Mouse (Mus musculus) forebrain, embryonic 11.5 days (tissue): ENCODE data around the gene Gm45062. TPM values are rescaled to one million over a fixed set of nuclear protein-coding genes. Genes with fewer than 3 reads are reported as not detected.

Experiments used
- ATAC-seq: fragments of 200-750 bp; cut with Nextera tagmentation; replicated peaks from 2 replicates; pipeline ENCODE4 v1.8.0; 2017; ENCODE audit warnings: moderate TSS enrichment; ENCODE audit not compliant: low FRiP score
- DNase-seq: peaks from one replicate; pipeline ENCODE4 v3.0.0-alpha.2; 2017; ENCODE audit warnings: low spot score
- H3K27ac ChIP-seq: fragments of 300-500 bp; sonication (generic); 2 replicates; pipeline ENCODE4 v1.5.1; 2014; ENCODE audit warnings: low read depth, low read length
- H3K27me3 ChIP-seq: fragments of 300-500 bp; sonication (generic); 2 replicates; pipeline ENCODE4 v1.6.1; 2014; ENCODE audit warnings: mild to moderate bottlenecking, low read length, mixed read lengths; ENCODE audit not compliant: control insufficient read depth, insufficient read depth
- H3K36me3 ChIP-seq: fragments of 300-500 bp; sonication (generic); 2 replicates; pipeline ENCODE4 v1.6.1; 2014; ENCODE audit warnings: mild to moderate bottlenecking, low read length, moderate library complexity, mixed read lengths; ENCODE audit not compliant: control insufficient read depth, insufficient read depth
- H3K4me1 ChIP-seq: fragments of 300-500 bp; sonication (generic); replicated peaks from 2 replicates; pipeline ENCODE4 v1.6.1; 2014; ENCODE audit warnings: low read length, mixed read lengths; ENCODE audit not compliant: control insufficient read depth, insufficient read depth
- H3K4me2 ChIP-seq: fragments of 300-500 bp; sonication (generic); 2 replicates; pipeline ENCODE4 v1.6.1; 2014; ENCODE audit warnings: low read depth, mild to moderate bottlenecking, low read length, moderate library complexity, mixed read lengths; ENCODE audit not compliant: severe bottlenecking
- H3K4me3 ChIP-seq: fragments of 300-500 bp; sonication (generic); 2 replicates; pipeline ENCODE4 v1.5.1; 2014; ENCODE audit warnings: low read depth, low read length
- H3K9ac ChIP-seq: fragments of 300-500 bp; sonication (generic); 2 replicates; pipeline ENCODE4 v1.6.1; 2014; ENCODE audit warnings: low read length
- H3K9me3 ChIP-seq: fragments of 300-500 bp; sonication (generic); 2 replicates; pipeline ENCODE4 v1.6.1; 2016; ENCODE audit warnings: low read length, mixed read lengths; ENCODE audit not compliant: control insufficient read depth
- WGBS: fragments of 180-500 bp; shearing (Covaris S2); extraction: QIAGEN DNeasy Blood & Tissue Kit; methylation state at CpG from one replicate; pipeline ENCODE4 v1.1.7; 2014; 5-methylcytosine and 5-hydroxymethylcytosine counted together
- polyA plus RNA-seq: library from polyadenylated mRNA; unstranded; fragments of >200 nt; fragmentation: Nextera tagmentation; extraction: Ambion mirVana; gene quantifications from 2 replicates; pipeline ENCODE4 v1.2.1, GENCODE M21; 2014

The Gm45062 gene
- polyA plus RNA-seq, 1 experiment from 2014 or later = 19.1 TPM

DNA sequence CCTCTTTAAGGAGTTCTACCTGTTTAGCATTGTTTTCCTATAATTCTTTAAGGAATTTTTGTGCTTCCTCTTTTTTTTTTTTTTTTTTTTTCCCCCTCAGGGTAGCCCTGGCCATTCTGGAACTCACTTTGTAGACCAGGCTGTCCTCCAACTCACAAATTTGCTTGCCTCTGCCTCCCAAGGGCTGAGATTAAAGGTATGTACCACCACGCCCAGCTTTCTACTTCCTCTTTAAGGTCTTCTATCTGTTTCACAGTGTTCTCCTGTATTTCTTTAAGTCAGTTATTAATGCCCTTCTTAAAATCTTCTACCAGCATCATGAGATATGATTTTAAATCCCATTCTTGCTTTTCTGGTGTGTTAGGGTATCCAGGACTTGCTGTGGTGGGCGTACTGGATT is 130.1 kb downstream of the Gm45062 start:
- no peak overlapping the region for H3K27ac ChIP-seq
- no peaks in the 10 kb centered on the region for H3K9me3 ChIP-seq
- ATAC-seq = no peak
- H3K36me3 ChIP-seq = no peaks in the 10 kb centered on the region
- WGBS = 96% methylated on average over 2 of the region's 2 CpGs
- no peak for DNase-seq
- no peak overlapping the region for H3K9ac ChIP-seq
- H3K4me3 ChIP-seq = no peak overlapping the region
- H3K27me3 ChIP-seq = no peaks in the 10 kb centered on the region
- no peak overlapping the region for H3K4me2 ChIP-seq
- H3K4me1 ChIP-seq = no peaks in the 10 kb centered on the region

DNA sequence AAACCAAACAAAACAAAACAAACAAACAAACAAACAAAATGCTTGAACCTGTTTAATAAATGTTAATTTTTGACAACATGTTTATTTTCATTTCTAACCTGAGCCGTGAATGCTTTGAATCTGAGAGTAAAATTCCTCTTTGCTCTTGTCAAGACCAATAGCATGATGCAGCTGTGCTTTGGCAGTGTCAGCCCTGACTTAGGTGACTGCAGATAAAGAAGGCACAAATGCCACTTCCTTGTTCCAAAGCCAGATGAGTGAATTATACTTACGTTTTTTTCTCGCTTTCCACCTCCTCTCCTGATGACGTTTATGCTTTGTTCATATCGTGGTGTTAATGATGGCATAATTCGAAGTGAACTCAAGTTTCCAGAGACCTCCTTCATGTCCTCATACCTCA is 131.0 kb downstream of the Gm45062 start:
- Histone ChIP-seq H3K27ac (no peak overlapping the region), H3K36me3 (no peaks in the 10 kb centered on the region), H3K9me3 (no peaks in the 10 kb centered on the region), H3K4me2 (no peak overlapping the region), H3K4me3 (no peak overlapping the region), H3K27me3 (no peaks in the 10 kb centered on the region), H3K4me1 (0 out of 2 replicates have a peak, but pooled peaks cover 2% of the 10 kb centered on the region), H3K9ac (no peak overlapping the region)
- no peak for ATAC-seq
- DNase-seq = no peak
- 94% methylated on average over 6 of the region's 6 CpGs for WGBS

DNA sequence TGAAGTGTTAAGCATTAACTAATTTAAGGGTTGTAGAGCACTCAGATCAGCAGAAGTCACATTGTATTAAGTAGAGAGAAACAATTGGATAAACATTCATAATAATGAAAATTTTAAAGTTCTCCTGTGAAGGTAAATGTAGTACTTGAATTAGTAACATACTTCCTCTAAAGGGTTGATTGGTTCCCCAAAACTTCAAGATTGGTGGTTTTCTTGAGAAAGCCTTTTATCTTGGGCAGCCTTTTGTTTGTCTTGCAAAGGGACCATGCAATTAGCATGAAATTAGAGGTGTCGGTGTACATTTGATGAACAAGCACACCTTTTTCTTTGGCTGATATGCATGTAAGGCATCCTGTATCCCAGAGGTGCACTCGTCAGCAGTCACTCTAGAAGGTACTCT is 131.7 kb downstream of the Gm45062 start:
- DNase-seq (no peak), ATAC-seq (no peak)
- Histone ChIP-seq H3K27ac (no peak overlapping the region), H3K36me3 (no peaks in the 10 kb centered on the region), H3K4me3 (no peak overlapping the region), H3K4me2 (no peak overlapping the region), H3K4me1 (0 out of 2 replicates have a peak, but pooled peaks cover 2% of the 10 kb centered on the region), H3K9ac (no peak overlapping the region), H3K9me3 (no peaks in the 10 kb centered on the region), H3K27me3 (no peaks in the 10 kb centered on the region)
- WGBS = 85% methylated on average over 2 of the region's 2 CpGs

DNA sequence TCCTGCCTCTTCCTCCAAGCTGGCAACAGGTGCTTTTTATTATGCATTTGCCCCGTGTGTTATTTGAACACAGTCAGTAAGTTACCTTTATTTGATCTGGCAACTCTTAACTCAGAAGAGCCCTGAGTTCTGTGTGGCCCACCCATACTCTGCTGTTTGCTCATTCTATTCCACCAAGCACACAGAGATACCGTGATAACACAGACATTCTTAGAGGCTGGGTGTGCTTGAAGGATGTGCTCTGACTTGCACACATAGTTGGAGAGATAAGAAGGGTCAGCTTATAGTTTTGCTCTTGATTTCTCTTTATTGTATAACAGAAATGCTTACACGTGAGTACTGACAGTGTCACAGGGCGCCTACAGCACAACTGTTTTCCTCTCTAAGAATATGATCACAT is 133.8 kb downstream of the Gm45062 start:
- WGBS = 85% methylated on average over 4 of the region's 4 CpGs
- no peaks in the 10 kb centered on the region for H3K27me3 ChIP-seq
- DNase-seq = no peak

DNA sequence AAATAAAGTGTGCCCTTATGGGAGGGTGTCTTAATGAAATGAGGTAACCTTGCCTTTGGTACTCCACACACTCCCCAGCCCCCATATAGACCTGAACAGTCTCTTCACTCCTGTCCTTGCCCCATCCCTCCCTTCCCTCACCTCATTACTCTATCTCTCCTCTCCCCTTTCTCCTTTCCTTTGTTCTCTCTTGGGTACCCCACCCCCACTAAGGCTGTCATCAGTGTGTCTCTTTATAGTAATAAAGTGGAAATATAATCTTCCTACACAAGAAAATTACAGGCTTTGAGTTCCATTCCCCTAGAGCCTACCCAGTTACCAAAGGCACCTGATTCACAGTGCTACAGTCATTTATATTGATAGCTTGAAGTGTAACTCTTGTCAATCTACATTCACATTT is 134.8 kb downstream of the Gm45062 start:
- H3K4me2 ChIP-seq = no peak overlapping the region
- H3K9me3 ChIP-seq = no peaks in the 10 kb centered on the region

More for the DNA sequence above, 133.8 kb downstream of the Gm45062 start:
- no peak overlapping the region for H3K27ac ChIP-seq
- H3K4me3 ChIP-seq = no peak overlapping the region
- no peak overlapping the region for H3K4me2 ChIP-seq
- no peaks in the 10 kb centered on the region for H3K36me3 ChIP-seq
- H3K9me3 ChIP-seq = no peaks in the 10 kb centered on the region
- H3K9ac ChIP-seq = no peak overlapping the region
- ATAC-seq = no peak
- 0 out of 2 replicates have a peak, but pooled peaks cover 2% of the 10 kb centered on the region for H3K4me1 ChIP-seq

DNA sequence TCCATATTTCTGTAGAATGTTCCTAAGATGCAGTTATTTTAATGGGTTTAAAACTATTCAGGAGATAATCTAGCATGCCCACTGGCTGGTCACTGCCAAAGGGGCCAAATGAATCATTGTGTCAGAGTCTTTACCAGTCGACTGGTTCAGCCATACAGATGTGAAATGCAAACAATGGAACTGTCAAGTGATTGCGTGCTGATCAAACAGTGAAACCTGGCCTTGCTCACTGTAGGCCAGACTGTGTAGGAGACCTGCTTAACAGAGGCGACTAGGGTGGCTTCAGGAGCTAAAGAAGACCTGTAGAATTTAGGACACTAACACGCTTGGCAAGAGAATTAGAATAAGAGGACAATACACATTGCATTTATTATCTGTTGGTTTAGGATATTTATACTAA is 135.8 kb downstream of the Gm45062 start:
- no peak overlapping the region for H3K27ac ChIP-seq
- WGBS = 35% methylated on average over 4 of the region's 4 CpGs
- no peaks in the 10 kb centered on the region for H3K27me3 ChIP-seq

More for the DNA sequence above, 134.8 kb downstream of the Gm45062 start:
- Histone ChIP-seq H3K9ac (no peak overlapping the region), H3K4me1 (0 out of 2 replicates have a peak, but pooled peaks cover 2% of the 10 kb centered on the region), H3K27ac (no peak overlapping the region), H3K36me3 (no peaks in the 10 kb centered on the region), H3K4me3 (no peak overlapping the region), H3K27me3 (no peaks in the 10 kb centered on the region)
- ATAC-seq (no peak), DNase-seq (no peak)

DNA sequence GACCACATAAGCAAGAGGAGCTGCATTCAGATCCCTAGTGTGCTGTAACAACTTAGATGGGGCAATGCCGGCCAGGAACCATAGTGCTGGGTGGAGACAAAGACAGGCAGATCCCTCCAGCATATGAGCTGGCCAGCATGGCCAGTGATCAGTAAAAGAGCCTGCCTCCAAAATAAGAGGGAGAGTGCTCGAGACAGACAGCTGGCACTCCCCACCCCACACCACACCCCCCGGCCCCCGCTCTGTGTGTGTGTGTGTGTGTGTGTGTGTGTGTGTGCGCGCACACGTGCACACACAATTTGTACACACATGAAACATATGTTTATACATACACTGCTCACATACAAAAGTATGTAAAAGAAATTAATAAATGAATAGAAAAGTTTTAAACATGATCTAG is 138.0 kb downstream of the Gm45062 start:
- H3K27ac ChIP-seq = no peak overlapping the region
- no peaks in the 10 kb centered on the region for H3K9me3 ChIP-seq
- no peaks in the 10 kb centered on the region for H3K36me3 ChIP-seq
- 88% methylated on average over 7 of the region's 7 CpGs for WGBS
- H3K4me2 ChIP-seq = no peak overlapping the region
- peaks cover 4% of the 10 kb centered on the region; the same call in 1 of the 2 replicates for H3K4me1 ChIP-seq
- DNase-seq (no peak), ATAC-seq (no peak)
- H3K4me3 ChIP-seq = no peak overlapping the region
- no peaks in the 10 kb centered on the region for H3K27me3 ChIP-seq
- no peak overlapping the region for H3K9ac ChIP-seq

More for the DNA sequence above, 135.8 kb downstream of the Gm45062 start:
- Histone ChIP-seq H3K9me3 (no peaks in the 10 kb centered on the region), H3K4me2 (no peak overlapping the region), H3K4me3 (no peak overlapping the region), H3K36me3 (no peaks in the 10 kb centered on the region), H3K9ac (no peak overlapping the region), H3K4me1 (peaks cover 2% of the 10 kb centered on the region; the same call in 1 of the 2 replicates)
- DNase-seq (no peak), ATAC-seq (no peak)

DNA sequence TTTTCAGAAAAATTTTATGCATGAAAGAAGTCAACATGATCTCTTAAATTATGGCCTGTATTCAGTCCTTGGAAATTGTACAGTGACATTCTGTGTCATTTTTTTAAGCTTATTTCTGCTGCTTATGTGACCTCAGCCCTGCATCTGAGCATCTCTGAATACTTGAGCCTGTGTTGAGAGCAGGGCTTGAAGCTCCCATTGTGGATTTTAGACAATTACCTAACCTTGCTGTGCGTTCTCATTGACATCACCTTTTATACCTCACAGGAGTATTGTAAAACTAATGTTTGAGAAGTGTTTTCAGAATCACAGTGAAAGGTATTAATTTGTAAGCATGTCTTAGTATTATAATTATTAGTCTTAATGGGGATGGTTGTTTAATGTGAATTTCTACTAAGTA is 140.5 kb downstream of the Gm45062 start:
- Histone ChIP-seq H3K27me3 (no peaks in the 10 kb centered on the region), H3K4me2 (no peak overlapping the region), H3K9ac (no peak overlapping the region), H3K9me3 (no peaks in the 10 kb centered on the region), H3K4me3 (no peak overlapping the region), H3K4me1 (peaks cover 4% of the 10 kb centered on the region; the same call in 1 of the 2 replicates), H3K36me3 (no peaks in the 10 kb centered on the region), H3K27ac (no peak overlapping the region)
- ATAC-seq (peak; percentile 51; the same call in 1 of the 2 replicates), DNase-seq (no peak)
- 56% methylated on average over 1 of the region's 1 CpGs for WGBS

DNA sequence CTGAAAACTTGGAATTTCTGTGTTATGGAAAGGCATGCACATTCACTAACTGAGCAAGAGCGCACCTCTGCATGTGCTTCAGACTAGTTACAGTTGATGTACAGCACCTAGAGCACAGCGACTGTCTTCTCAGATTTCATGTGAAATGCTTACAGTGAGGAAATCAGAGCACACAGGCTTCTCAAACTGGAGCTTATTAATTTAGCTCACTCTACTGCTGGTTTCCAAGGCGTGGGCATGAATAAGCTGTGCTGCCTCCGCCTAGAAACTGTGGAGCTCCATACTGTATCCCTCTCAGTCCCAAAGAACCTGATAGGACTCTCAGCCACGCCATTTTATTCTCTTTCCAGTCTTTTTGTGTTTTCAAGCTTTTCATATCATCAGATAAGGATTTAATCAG is 143.9 kb downstream of the Gm45062 start:
- Histone ChIP-seq H3K27ac (no peak overlapping the region), H3K4me3 (no peak overlapping the region), H3K27me3 (no peaks in the 10 kb centered on the region), H3K4me2 (no peak overlapping the region), H3K4me1 (peaks cover 2% of the 10 kb centered on the region; the same call in 1 of the 2 replicates), H3K9me3 (no peaks in the 10 kb centered on the region), H3K36me3 (no peaks in the 10 kb centered on the region), H3K9ac (no peak overlapping the region)
- DNase-seq (no peak), ATAC-seq (no peak)
- 89% methylated on average over 5 of the region's 5 CpGs for WGBS
